Mouse (Mus musculus) kidney, adult 2 months (tissue): ENCODE data around the gene Eid2b. TPM values are rescaled to one million over a fixed set of nuclear protein-coding genes. Genes with fewer than 3 reads are reported as not detected.

Source experiments
- DNase-seq: peaks from one replicate; pipeline ENCODE4 v3.0.0; 2021
- H3K27ac ChIP-seq: fragments of 200-500 bp; 2 replicates; pipeline ENCODE4 v1.5.1; 2012; ENCODE audit warnings: low read depth, low read length, control low read depth, inconsistent platforms; ENCODE audit not compliant: insufficient read depth
- H3K27me3 ChIP-seq: fragments of 200-500 bp; replicated peaks from 2 replicates; pipeline ENCODE4 v1.6.1; 2012; ENCODE audit warnings: mild to moderate bottlenecking, moderate library complexity, low read length, inconsistent platforms; ENCODE audit not compliant: control insufficient read depth, insufficient read depth
- H3K36me3 ChIP-seq: fragments of 200-500 bp; 2 replicates; pipeline ENCODE4 v1.6.1; 2012; ENCODE audit warnings: mild to moderate bottlenecking, moderate library complexity, low read length, inconsistent platforms; ENCODE audit not compliant: control insufficient read depth, insufficient read depth
- H3K4me1 ChIP-seq: fragments of 200-500 bp; 2 replicates; pipeline ENCODE4 v1.6.1; 2011; ENCODE audit warnings: low read length; ENCODE audit not compliant: control insufficient read depth, insufficient read depth
- H3K4me3 ChIP-seq: fragments of 200-500 bp; 2 replicates; pipeline ENCODE4 v1.5.1; 2011; ENCODE audit warnings: mild to moderate bottlenecking, low read depth, low read length, control low read depth; ENCODE audit not compliant: insufficient read depth
- CTCF ChIP-seq: fragments of 200-500 bp; conservative IDR thresholded peaks from 2 replicates; pipeline ENCODE4 v1.5.1; 2011; ENCODE audit warnings: low read depth, mild to moderate bottlenecking, control low read depth, low read length, moderate library complexity, mixed read lengths; ENCODE audit not compliant: insufficient read depth, insufficient read length
- POLR2A ChIP-seq: fragments of 200-500 bp; IDR thresholded peaks from one replicate; pipeline ENCODE4 v1.6.1; 2011; ENCODE audit warnings: low read depth, low read length, control low read depth
- WGBS: fragments of 180-500 bp; shearing (Covaris S2); methylation state at CpG from one replicate; pipeline ENCODE4 v1.1.7; 2018; 5-methylcytosine and 5-hydroxymethylcytosine counted together
- polyA plus RNA-seq: library from polyadenylated mRNA; depleted of rRNA; stranded (reverse); fragments of >200 nt; gene quantifications from 2 replicates; pipeline ENCODE4 v1.2.3, GENCODE M21; 2012; rRNA removed

Gene Eid2b
- polyA plus RNA-seq, 1 experiment, result 7.7 TPM

GRCm38 (mm10) chr7:28321974-28322720 is 44.6 kb downstream of the Eid2b start:
- TF ChIP-seq CTCF (no peak), POLR2A (no peak)
- Histone ChIP-seq H3K36me3 (peaks cover 6% of the 10 kb centered on the region; the same call in 1 of the 2 replicates), H3K27ac (no peak overlapping the region), H3K27me3 (no peaks in the 10 kb centered on the region), H3K4me3 (no peak overlapping the region), H3K4me1 (no peaks in the 10 kb centered on the region)
- 67% methylated on average over 15 of the region's 15 CpGs for WGBS
- DNase-seq, result peak; percentile 57

GRCm38 (mm10) chr7:28325293-28325692 is 47.8 kb downstream of the Eid2b start:
- H3K4me3 ChIP-seq, result no peak overlapping the region
- TF ChIP-seq POLR2A (no peak), CTCF (no peak)
- 96% methylated on average over 8 of the region's 8 CpGs for WGBS
- no peak overlapping the region for H3K27ac ChIP-seq
- no peak for DNase-seq
- no peaks in the 10 kb centered on the region for H3K4me1 ChIP-seq
- H3K27me3 ChIP-seq, result no peaks in the 10 kb centered on the region
- peaks cover 6% of the 10 kb centered on the region for H3K36me3 ChIP-seq

- H3K27me3 ChIP-seq, result no peaks in the 10 kb centered on the region
- 83% methylated on average over 4 of the region's 4 CpGs for WGBS
- no peaks in the 10 kb centered on the region for H3K4me1 ChIP-seq
- no peak overlapping the region for H3K4me3 ChIP-seq
- TF ChIP-seq POLR2A (no peak), CTCF (no peak)
- H3K36me3 ChIP-seq, result peaks cover 8% of the 10 kb centered on the region
- H3K27ac ChIP-seq, result no peak overlapping the region
- DNase-seq, result no peak
Observed at GRCm38 (mm10) chr7:28326457-28326856, 48.9 kb downstream of the Eid2b start.

- Histone ChIP-seq H3K36me3 (peaks cover 8% of the 10 kb centered on the region), H3K27me3 (no peaks in the 10 kb centered on the region), H3K27ac (no peak overlapping the region), H3K4me1 (no peaks in the 10 kb centered on the region), H3K4me3 (no peak overlapping the region)
- 95% methylated on average over 2 of the region's 2 CpGs for WGBS
- TF ChIP-seq POLR2A, result no peak
- no peak for TF ChIP-seq CTCF
- no peak for DNase-seq
Observed at GRCm38 (mm10) chr7:28328260-28328659, 50.7 kb downstream of the Eid2b start.

Other genes starting within 250 kb of the Eid2b start
- gene Psmc4, start 227.6 kb upstream of the Eid2b start, polyA plus RNA-seq, result 107 and 115 TPM in 2 replicates
- gene Fcgbp, start 206.5 kb upstream of the Eid2b start, polyA plus RNA-seq, result 7.7 and 10.3 TPM in 2 replicates
- gene 9530053A07Rik, start 148.3 kb upstream of the Eid2b start, polyA plus RNA-seq, result not detected in 2 replicates
- 33.0 and 54.3 TPM in 2 replicates for gene Fbl, start 108.0 kb upstream of the Eid2b start, polyA plus RNA-seq
- 31.1 and 34.8 TPM in 2 replicates for gene Dyrk1b, start 98.3 kb upstream of the Eid2b start, polyA plus RNA-seq
- gene Eid2, start 9.9 kb upstream of the Eid2b start, polyA plus RNA-seq, result 5.2 and 5.7 TPM in 2 replicates
- gene Selenov, start 13.4 kb downstream of the Eid2b start, polyA plus RNA-seq, result 0.14 TPM in 1 of 2 replicates, not detected in the other
- not detected in 2 replicates for gene Dll3, start 24.5 kb downstream of the Eid2b start, polyA plus RNA-seq
- gene Timm50, start 34.3 kb downstream of the Eid2b start, polyA plus RNA-seq, result 99.0 and 102 TPM in 2 replicates
- gene Supt5, start 61.0 kb downstream of the Eid2b start, polyA plus RNA-seq, result 86.8 and 88.6 TPM in 2 replicates
- 724 and 951 TPM in 2 replicates for gene Rps16, start 72.9 kb downstream of the Eid2b start, polyA plus RNA-seq
- gene Plekhg2, start 94.9 kb downstream of the Eid2b start, polyA plus RNA-seq, result 13.5 and 14.6 TPM in 2 replicates
- 24.6 and 25.5 TPM in 2 replicates for gene Zfp36, start 102.5 kb downstream of the Eid2b start, polyA plus RNA-seq
- 71.9 and 72.1 TPM in 2 replicates for gene Med29, start 115.0 kb downstream of the Eid2b start, polyA plus RNA-seq
- 72.6 and 78.4 TPM in 2 replicates for gene Paf1, start 115.2 kb downstream of the Eid2b start, polyA plus RNA-seq
- gene Gmfg, start 159.7 kb downstream of the Eid2b start, polyA plus RNA-seq, result 8.4 and 14.5 TPM in 2 replicates
- 2.5 and 3.1 TPM in 2 replicates for gene Lrfn1, start 174.2 kb downstream of the Eid2b start, polyA plus RNA-seq
- gene Ifnl2, start 232.7 kb downstream of the Eid2b start, polyA plus RNA-seq, result not detected in 2 replicates
- gene Ifnl3, start 245.1 kb downstream of the Eid2b start, polyA plus RNA-seq, result not detected in 2 replicates